Mouse (Mus musculus): ENCODE data around the gene Gm20696. TPM values are rescaled to one million over a fixed set of nuclear protein-coding genes. Genes with fewer than 3 reads are reported as not detected.

The Gm20696 gene
- polyA plus RNA-seq, 1 experiment, result 0.24 TPM

DNA sequence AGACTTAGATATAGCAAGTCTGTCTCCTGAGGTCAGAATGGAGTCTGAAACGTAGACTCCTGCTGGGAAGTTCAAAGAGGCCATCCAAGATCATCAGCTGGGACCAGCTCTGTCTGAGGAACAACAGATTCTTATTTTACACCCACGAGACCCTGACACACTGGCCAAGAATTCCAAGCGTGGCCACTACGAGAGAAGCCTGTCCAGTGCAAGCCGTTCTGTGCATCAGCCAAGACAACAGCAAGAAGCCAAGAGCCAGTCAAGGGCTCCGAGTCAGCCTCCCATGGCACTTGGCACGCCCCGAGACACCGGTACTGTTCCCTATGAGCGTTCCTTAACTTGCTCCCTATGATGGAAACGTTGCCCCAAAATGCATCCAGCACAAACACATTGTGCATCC, 338.9 kb downstream of the Gm20696 start:
- TF ChIP-seq CTCF (IDR thresholded peaks at IDR 0.05; ENCODE audit: low read depth, low read length), result no peak
- no peak for TF ChIP-seq POLR2A (IDR thresholded peaks at IDR 0.05; ENCODE audit: insufficient read depth, low read length)
- no peak for TF ChIP-seq EP300 (IDR thresholded peaks at IDR 0.05; ENCODE audit: insufficient read depth, low read depth, low read length)
- Histone ChIP-seq H3K9me3 (replicated peaks; ENCODE audit: control insufficient read depth, insufficient read depth, low read length, poor library complexity, severe bottlenecking) (no peaks in the 10 kb centered on the region), H3K4me1 (ENCODE audit: control insufficient read depth, insufficient read depth, low read length) (no peaks in the 10 kb centered on the region), H3K9ac (ENCODE audit: low read depth, poor library complexity, severe bottlenecking) (no peak overlapping the region), H3K4me3 (ENCODE audit: low read depth, low read length) (no peak overlapping the region), H3K27me3 (ENCODE audit: control insufficient read depth, insufficient read depth, low read length, poor library complexity, severe bottlenecking) (no peaks in the 10 kb centered on the region), H3K36me3 (ENCODE audit: control insufficient read depth, insufficient read depth, low read length, poor library complexity, severe bottlenecking) (no peaks in the 10 kb centered on the region), H3K27ac (ENCODE audit: insufficient read depth, low read length) (no peak overlapping the region)

DNA sequence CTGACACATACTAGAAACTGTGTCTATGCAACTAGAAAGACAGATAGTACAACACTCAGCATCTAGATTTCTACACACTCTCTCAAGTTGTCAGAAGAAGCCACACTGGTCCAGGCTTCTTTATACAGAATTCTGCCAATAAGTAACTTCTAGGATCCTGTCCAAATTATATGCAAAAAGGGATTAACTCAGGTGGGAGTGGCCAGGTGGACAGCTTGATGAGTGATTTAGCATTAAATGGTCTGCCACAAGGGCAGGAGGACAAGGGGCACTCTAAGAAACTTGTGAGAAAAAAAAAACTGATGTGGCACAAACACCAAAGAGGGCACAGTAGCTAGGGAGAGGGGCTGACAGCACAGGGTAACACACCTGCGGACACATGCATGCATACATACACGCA, 340.7 kb downstream of the Gm20696 start:
- Histone ChIP-seq H3K4me1 (ENCODE audit: control insufficient read depth, insufficient read depth, low read length) (no peaks in the 10 kb centered on the region), H3K9ac (ENCODE audit: low read depth, poor library complexity, severe bottlenecking) (no peak overlapping the region), H3K9me3 (replicated peaks; ENCODE audit: control insufficient read depth, insufficient read depth, low read length, poor library complexity, severe bottlenecking) (no peaks in the 10 kb centered on the region), H3K36me3 (ENCODE audit: control insufficient read depth, insufficient read depth, low read length, poor library complexity, severe bottlenecking) (no peaks in the 10 kb centered on the region), H3K27ac (ENCODE audit: insufficient read depth, low read length) (no peak overlapping the region), H3K4me3 (ENCODE audit: low read depth, low read length) (no peak overlapping the region), H3K27me3 (ENCODE audit: control insufficient read depth, insufficient read depth, low read length, poor library complexity, severe bottlenecking) (no peaks in the 10 kb centered on the region)
- TF ChIP-seq EP300 (IDR thresholded peaks at IDR 0.05; ENCODE audit: insufficient read depth, low read depth, low read length), result no peak
- no peak for TF ChIP-seq CTCF (IDR thresholded peaks at IDR 0.05; ENCODE audit: low read depth, low read length)
- TF ChIP-seq POLR2A (IDR thresholded peaks at IDR 0.05; ENCODE audit: insufficient read depth, low read length), result no peak

GRCm38 (mm10) chr6:99325461-99325860, 341.1 kb downstream of the Gm20696 start:
- no peaks in the 10 kb centered on the region for H3K9me3 ChIP-seq (replicated peaks; ENCODE audit: control insufficient read depth, insufficient read depth, low read length, poor library complexity, severe bottlenecking)
- no peaks in the 10 kb centered on the region for H3K36me3 ChIP-seq (ENCODE audit: control insufficient read depth, insufficient read depth, low read length, poor library complexity, severe bottlenecking)
- H3K9ac ChIP-seq (ENCODE audit: low read depth, poor library complexity, severe bottlenecking), result no peak overlapping the region
- TF ChIP-seq CTCF (IDR thresholded peaks at IDR 0.05; ENCODE audit: low read depth, low read length), result no peak
- TF ChIP-seq EP300 (IDR thresholded peaks at IDR 0.05; ENCODE audit: insufficient read depth, low read depth, low read length), result no peak
- TF ChIP-seq POLR2A (IDR thresholded peaks at IDR 0.05; ENCODE audit: insufficient read depth, low read length), result no peak
- no peak overlapping the region for H3K27ac ChIP-seq (ENCODE audit: insufficient read depth, low read length)
- H3K27me3 ChIP-seq (ENCODE audit: control insufficient read depth, insufficient read depth, low read length, poor library complexity, severe bottlenecking), result no peaks in the 10 kb centered on the region
- H3K4me1 ChIP-seq (ENCODE audit: control insufficient read depth, insufficient read depth, low read length), result no peaks in the 10 kb centered on the region
- H3K4me3 ChIP-seq (ENCODE audit: low read depth, low read length), result no peak overlapping the region

DNA sequence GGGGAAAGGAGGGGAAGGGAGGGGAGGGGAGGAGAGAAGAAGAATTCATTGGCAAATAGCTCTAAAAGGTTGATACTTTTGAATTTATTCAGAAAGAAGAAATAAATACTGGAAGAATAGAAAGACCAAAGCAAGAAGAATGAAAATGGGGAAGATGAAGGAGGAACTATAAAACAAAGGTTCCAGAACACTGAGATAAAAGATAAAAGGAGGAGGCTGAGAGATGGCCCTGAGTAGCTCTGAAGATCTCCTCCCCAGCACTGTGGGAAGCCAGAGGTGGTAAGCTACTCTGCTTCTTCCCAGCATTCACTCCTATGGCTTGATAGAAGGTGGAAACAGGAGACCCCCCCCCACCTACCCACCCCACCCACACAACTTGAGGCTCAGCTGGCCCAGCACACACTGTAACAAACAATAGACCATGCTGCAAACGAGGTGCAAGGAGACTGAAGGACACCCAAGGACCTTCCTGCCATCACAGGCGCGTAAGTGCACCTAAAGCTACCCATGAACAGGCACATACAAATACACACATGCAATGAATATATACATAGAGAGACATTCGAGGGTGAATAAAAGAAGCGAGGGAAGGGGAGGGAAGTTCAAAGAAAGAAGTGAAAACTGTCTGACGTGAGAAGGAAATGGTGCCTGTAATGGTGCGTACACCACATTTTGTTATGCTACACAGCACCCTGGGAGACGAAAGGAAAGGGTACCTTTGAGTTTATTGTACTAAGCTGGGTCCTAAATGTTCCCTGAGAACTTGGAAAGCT, 344.3 kb downstream of the Gm20696 start:
- Histone ChIP-seq H3K9me3 (replicated peaks; ENCODE audit: control insufficient read depth, insufficient read depth, low read length, poor library complexity, severe bottlenecking) (no peaks in the 10 kb centered on the region), H3K36me3 (ENCODE audit: control insufficient read depth, insufficient read depth, low read length, poor library complexity, severe bottlenecking) (no peaks in the 10 kb centered on the region), H3K27me3 (ENCODE audit: control insufficient read depth, insufficient read depth, low read length, poor library complexity, severe bottlenecking) (no peaks in the 10 kb centered on the region), H3K4me1 (ENCODE audit: control insufficient read depth, insufficient read depth, low read length) (no peaks in the 10 kb centered on the region), H3K4me3 (ENCODE audit: low read depth, low read length) (no peak overlapping the region), H3K27ac (ENCODE audit: insufficient read depth, low read length) (no peak overlapping the region), H3K9ac (ENCODE audit: low read depth, poor library complexity, severe bottlenecking) (no peak overlapping the region)
- no peak for TF ChIP-seq CTCF (IDR thresholded peaks at IDR 0.05; ENCODE audit: low read depth, low read length)

- no peak overlapping the region for H3K27ac ChIP-seq (ENCODE audit: insufficient read depth, low read length)
- H3K9ac ChIP-seq (ENCODE audit: low read depth, poor library complexity, severe bottlenecking), result no peak overlapping the region
- H3K27me3 ChIP-seq (ENCODE audit: control insufficient read depth, insufficient read depth, low read length, poor library complexity, severe bottlenecking), result no peaks in the 10 kb centered on the region
- H3K4me1 ChIP-seq (ENCODE audit: control insufficient read depth, insufficient read depth, low read length), result no peaks in the 10 kb centered on the region
- H3K4me3 ChIP-seq (ENCODE audit: low read depth, low read length), result no peak overlapping the region
- no peak for TF ChIP-seq EP300 (IDR thresholded peaks at IDR 0.05; ENCODE audit: insufficient read depth, low read depth, low read length)
- TF ChIP-seq CTCF (IDR thresholded peaks at IDR 0.05; ENCODE audit: low read depth, low read length), result no peak
- no peak for TF ChIP-seq POLR2A (IDR thresholded peaks at IDR 0.05; ENCODE audit: insufficient read depth, low read length)
- no peaks in the 10 kb centered on the region for H3K36me3 ChIP-seq (ENCODE audit: control insufficient read depth, insufficient read depth, low read length, poor library complexity, severe bottlenecking)
- H3K9me3 ChIP-seq (replicated peaks; ENCODE audit: control insufficient read depth, insufficient read depth, low read length, poor library complexity, severe bottlenecking), result no peaks in the 10 kb centered on the region
These were observed 346.2 kb downstream of the Gm20696 start for GRCm38 (mm10) chr6:99320444-99320843.

Data from ES-Bruce4 (cell line).